Mouse (Mus musculus) MEL (cell line): ENCODE results near the gene A730049H05Rik.

Source experiments
- CHD1 ChIP-seq: IDR thresholded peaks from 2 replicates; pipeline ENCODE4 v1.6.1; 2012; ENCODE audit warnings: low read depth, mild to moderate bottlenecking, inconsistent platforms, low read length, improper control_type of control experiment
- CTCF ChIP-seq, 3 experiments: IDR thresholded peaks in 2 of 3; conservative IDR thresholded peaks in 1 of 3; 2 replicates each; pipeline ENCODE4 v1.5.1; 2011 to 2012; ENCODE audit warnings: low read length in 3 of 3, low read depth in 2 of 3, mild to moderate bottlenecking in 2 of 3, improper control_type of control experiment in 1 of 3, inconsistent platforms in 1 of 3, mixed read lengths in 1 of 3, moderate library complexity in 1 of 3; ENCODE audit not compliant: control insufficient read depth in 1 of 3, insufficient read depth in 1 of 3, poor library complexity in 1 of 3, severe bottlenecking in 1 of 3
- EP300 ChIP-seq, 2 experiments: IDR thresholded peaks; 2 replicates each; pipeline ENCODE4 v1.6.1; 2011; ENCODE audit warnings: improper control_type of control experiment in 2 of 2, low read length in 2 of 2, low read depth in 1 of 2, mild to moderate bottlenecking in 1 of 2
- GATA1 ChIP-seq: IDR thresholded peaks from 2 replicates; pipeline ENCODE4 v1.6.1; 2011; ENCODE audit warnings: low read depth, low read length, improper control_type of control experiment
- JUND ChIP-seq: IDR thresholded peaks from 2 replicates; pipeline ENCODE4 v1.6.1; 2011; ENCODE audit warnings: low read depth, mild to moderate bottlenecking, improper control_type of control experiment, low read length
- MYC ChIP-seq: IDR thresholded peaks from 2 replicates; pipeline ENCODE4 v1.6.1; 2011; ENCODE audit warnings: low read depth, mild to moderate bottlenecking, low read length, improper control_type of control experiment, moderate library complexity
- POLR2A ChIP-seq, 2 experiments: IDR thresholded peaks; 2 replicates each; pipeline ENCODE4 v1.6.1; 2011 to 2012; ENCODE audit warnings: low read length in 2 of 2, mild to moderate bottlenecking in 2 of 2, control low read depth in 1 of 2, improper control_type of control experiment in 1 of 2, low read depth in 1 of 2, moderate library complexity in 1 of 2; ENCODE audit not compliant: control insufficient read depth in 1 of 2, insufficient read depth in 1 of 2, poor library complexity in 1 of 2
- TCF12 ChIP-seq: IDR thresholded peaks from 2 replicates; pipeline ENCODE4 v1.6.1; 2014; ENCODE audit warnings: low read depth, mild to moderate bottlenecking, inconsistent platforms, low read length, improper control_type of control experiment, moderate library complexity
- USF2 ChIP-seq, 2 experiments: IDR thresholded peaks; 2 replicates each; pipeline ENCODE4 v1.6.1; 2011 to 2012; ENCODE audit warnings: improper control_type of control experiment in 2 of 2, low read length in 2 of 2, borderline replicate concordance in 1 of 2, inconsistent platforms in 1 of 2, low read depth in 1 of 2, mild to moderate bottlenecking in 1 of 2; ENCODE audit not compliant: insufficient read depth in 1 of 2

GRCm38 (mm10) chr6:92872766-92873165, 56.5 kb downstream of the A730049H05Rik start:
- TF ChIP-seq USF2 (IDR thresholded peaks at IDR 0.05; ENCODE audit: borderline replicate concordance in 1 of 2, insufficient read depth in 1 of 2, low read depth in 1 of 2, low read length in 2 of 2) (no peak), EP300 (IDR thresholded peaks at IDR 0.05; ENCODE audit: low read depth in 1 of 2, low read length in 2 of 2) (no peak), CTCF (IDR thresholded peaks at IDR 0.05 in 2 of 3, conservative IDR thresholded peaks at IDR 0.05 in 1 of 3; ENCODE audit: control insufficient read depth in 1 of 3, insufficient read depth in 1 of 3, low read depth in 2 of 3, low read length in 3 of 3, poor library complexity in 1 of 3, severe bottlenecking in 1 of 3) (no peak), JUND (no peak), CHD1 (no peak), POLR2A (IDR thresholded peaks at IDR 0.05; ENCODE audit: control insufficient read depth in 1 of 2, insufficient read depth in 1 of 2, low read depth in 1 of 2, low read length in 2 of 2, poor library complexity in 1 of 2) (no peak), GATA1 (no peak), MYC (no peak), TCF12 (no peak)
